ENCODE assay signal across 11 mouse cellular contexts in the genomic region with DNA sequence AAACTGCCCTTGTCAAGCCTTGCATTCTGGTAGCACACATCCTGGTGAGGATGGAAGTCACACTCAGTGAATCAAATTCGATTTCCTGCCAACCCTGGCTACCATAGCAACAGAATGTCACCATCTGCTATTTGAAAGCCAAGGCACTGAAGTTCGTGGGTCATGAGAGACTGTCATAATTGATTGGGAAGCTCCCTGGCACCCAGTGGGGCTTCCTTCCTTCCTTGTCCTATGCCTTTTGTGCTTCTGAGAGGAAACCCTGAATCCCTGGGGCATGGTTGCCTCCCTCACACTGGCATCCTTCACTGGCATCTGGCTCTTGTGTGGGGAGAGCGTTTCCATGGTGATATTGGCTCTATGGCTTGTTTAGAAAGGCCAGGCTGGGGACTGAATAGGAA. TPM values are rescaled to one million over a fixed set of nuclear protein-coding genes. Genes with fewer than 3 reads are reported as not detected.
A peak's percentile ranks its signal among the peaks of the same experiment; 100 is the strongest.
DNase-seq lines count a peak whose midpoint lies in the region; ATAC-seq and TF ChIP-seq lines count a peak whose summit lies in the region.
"Had no signal": no experiment of that assay in that cellular context is flagged by ENCODE, and none has a peak within 500 bp of the region (broad histone marks: within the 10 kb centered on the region; RNA-seq: fewer than 3 reads in every experiment).

No protein-coding gene starts in this region.

- no peak overlapping the region for H3K9ac ChIP-seq in liver, embryonic 12.5 days
- H3K9ac ChIP-seq in liver, embryonic 11.5 days (ENCODE audit: low read depth, low read length) = no peak overlapping the region
- H3K9ac ChIP-seq in forebrain, postnatal 0 days = no peak overlapping the region
- H3K9ac ChIP-seq in neural tube, embryonic 13.5 days = no peak overlapping the region
- no peak overlapping the region for H3K9ac ChIP-seq in kidney, embryonic 16.5 days (replicated peaks; ENCODE audit: low read length)

- WGBS in liver, embryonic 12.5 days (ENCODE audit: insufficient replicate concordance) = 61% methylated on average over 3 of the region's 3 CpGs
- 60% methylated on average over 3 of the region's 3 CpGs for WGBS in liver, embryonic 11.5 days
- WGBS in forebrain, postnatal 0 days = 11% methylated on average over 3 of the region's 3 CpGs
- 17% methylated on average over 3 of the region's 3 CpGs for WGBS in neural tube, embryonic 13.5 days
- 62% methylated on average over 3 of the region's 3 CpGs for WGBS in kidney, embryonic 16.5 days

- DNase-seq in liver, embryonic 11.5 days (ENCODE audit: low spot score) = no peak
- DNase-seq in forebrain, postnatal 0 days = peak; percentile 91
- peak; percentile 53 for DNase-seq in left cerebral cortex, adult 11 months (ENCODE audit: low spot score)
- no peak for DNase-seq in gastrocnemius, postnatal 36 days

- ATAC-seq in liver, embryonic 12.5 days = no peak
- ATAC-seq in liver, embryonic 11.5 days (replicated peaks; ENCODE audit: low FRiP score) = no peak
- ATAC-seq in forebrain, postnatal 0 days = peak; percentile 93
- peak; percentile 93 for ATAC-seq in neural tube, embryonic 13.5 days (ENCODE audit: low read depth)
- ATAC-seq in megakaryocyte, adult 5-6 weeks (ENCODE audit: poor library complexity, severe bottlenecking) = no peak
- ATAC-seq in kidney, embryonic 16.5 days (ENCODE audit: low FRiP score, low TSS enrichment) = no peak

- H3K4me3 ChIP-seq in liver, embryonic 12.5 days = no peak overlapping the region
- no peak overlapping the region for H3K4me3 ChIP-seq in liver, embryonic 11.5 days (ENCODE audit: low read depth, low read length)
- H3K4me3 ChIP-seq in forebrain, postnatal 0 days (ENCODE audit: low read depth, low read length) = no peak overlapping the region
- no peak overlapping the region for H3K4me3 ChIP-seq in neural tube, embryonic 13.5 days
- no peak overlapping the region for H3K4me3 ChIP-seq in kidney, embryonic 16.5 days (ENCODE audit: low read length)

- H3K27ac ChIP-seq in liver, embryonic 12.5 days = peak overlapping the region; percentile 32
- no peak overlapping the region; the same call in none of the 2 replicates for H3K27ac ChIP-seq in liver, embryonic 11.5 days (ENCODE audit: low read depth, low read length)
- H3K27ac ChIP-seq in forebrain, postnatal 0 days (ENCODE audit: low read depth, low read length) = peak overlapping the region; percentile 80
- peak overlapping the region; percentile 86 for H3K27ac ChIP-seq in neural tube, embryonic 13.5 days (replicated peaks)
- no peak overlapping the region for H3K27ac ChIP-seq in kidney, embryonic 16.5 days (ENCODE audit: low read length)

- intact Hi-C loops in gastrocnemius, postnatal 36 days (cut with DNase I) = no loop called here

- TF ChIP-seq CTCF in forebrain, postnatal 0 days (IDR thresholded peaks at IDR 0.05; ENCODE audit: low read depth) = no peak

- no peak overlapping the region for H3K4me2 ChIP-seq in liver, embryonic 12.5 days
- H3K4me2 ChIP-seq in liver, embryonic 11.5 days = no peak overlapping the region
- H3K4me2 ChIP-seq in forebrain, postnatal 0 days (ENCODE audit: low read depth) = no peak overlapping the region
- H3K4me2 ChIP-seq in neural tube, embryonic 13.5 days = 0 out of 2 replicates have a peak overlapping the region, but pooled peaks have one; percentile 16
- no peak overlapping the region for H3K4me2 ChIP-seq in kidney, embryonic 16.5 days (replicated peaks; ENCODE audit: low read depth, low read length)

- no peaks in the 10 kb centered on the region for H3K9me3 ChIP-seq in liver, embryonic 12.5 days (replicated peaks)
- H3K9me3 ChIP-seq in liver, embryonic 11.5 days (ENCODE audit: control insufficient read depth, low read length) = no peaks in the 10 kb centered on the region
- H3K9me3 ChIP-seq in forebrain, postnatal 0 days (ENCODE audit: low read length) = no peaks in the 10 kb centered on the region
- H3K9me3 ChIP-seq in neural tube, embryonic 13.5 days = no peaks in the 10 kb centered on the region
- no peaks in the 10 kb centered on the region for H3K9me3 ChIP-seq in kidney, embryonic 16.5 days (ENCODE audit: low read length)

- peaks cover 34% of the 10 kb centered on the region for H3K4me1 ChIP-seq in liver, embryonic 12.5 days
- H3K4me1 ChIP-seq in liver, embryonic 11.5 days (replicated peaks; ENCODE audit: control insufficient read depth, insufficient read depth, low read length) = peaks cover 28% of the 10 kb centered on the region
- H3K4me1 ChIP-seq in forebrain, postnatal 0 days (ENCODE audit: insufficient read depth) = peaks cover 16% of the 10 kb centered on the region; the same call in 1 of the 2 replicates
- H3K4me1 ChIP-seq in neural tube, embryonic 13.5 days (replicated peaks) = peaks cover 31% of the 10 kb centered on the region
- no peaks in the 10 kb centered on the region for H3K4me1 ChIP-seq in kidney, embryonic 16.5 days (ENCODE audit: insufficient read depth, low read length)

- H3K36me3 ChIP-seq in liver, embryonic 12.5 days = peaks cover 7% of the 10 kb centered on the region; the same call in 1 of the 2 replicates
- H3K36me3 ChIP-seq in liver, embryonic 11.5 days (ENCODE audit: control insufficient read depth, insufficient read depth, low read length) = peaks cover 5% of the 10 kb centered on the region
- H3K36me3 ChIP-seq in forebrain, postnatal 0 days (ENCODE audit: insufficient read depth) = no peaks in the 10 kb centered on the region
- H3K36me3 ChIP-seq in neural tube, embryonic 13.5 days = no peaks in the 10 kb centered on the region
- H3K36me3 ChIP-seq in kidney, embryonic 16.5 days (ENCODE audit: insufficient read depth, low read length) = peaks cover 19% of the 10 kb centered on the region; the same call in 1 of the 2 replicates

- H3K27me3 ChIP-seq in liver, embryonic 12.5 days (replicated peaks) = no peaks in the 10 kb centered on the region
- no peaks in the 10 kb centered on the region for H3K27me3 ChIP-seq in liver, embryonic 11.5 days (replicated peaks; ENCODE audit: control insufficient read depth, insufficient read depth, low read length)
- H3K27me3 ChIP-seq in forebrain, postnatal 0 days (ENCODE audit: insufficient read depth, low read length) = no peaks in the 10 kb centered on the region
- H3K27me3 ChIP-seq in neural tube, embryonic 13.5 days = no peaks in the 10 kb centered on the region
- H3K27me3 ChIP-seq in kidney, embryonic 16.5 days (ENCODE audit: insufficient read depth, low read length) = no peaks in the 10 kb centered on the region

RNA-seq across cellular contexts. Expression of gene 1810049J17Rik, which starts 44.4 kb away (rescaled TPM):
- 1.2 and 1.9 TPM in 2 replicates for polyA plus RNA-seq in liver, embryonic 12.5 days (2016; fragmentation: Nextera tagmentation; extraction: Ambion mirVana)
- 0.58 and 1.3 TPM in 2 replicates for polyA plus RNA-seq in liver, embryonic 11.5 days (2014; fragmentation: Nextera tagmentation; extraction: Ambion mirVana)
- total RNA-seq in forebrain, postnatal 0 days (2014; rRNA removed) = not detected in 2 replicates
- 0.72 and 2.1 TPM in 2 replicates for polyA plus RNA-seq in forebrain, postnatal 0 days (2015; fragmentation: Nextera tagmentation; extraction: Ambion mirVana)
- 1.3 TPM in 1 of 2 replicates, not detected in the other for polyA plus RNA-seq in neural tube, embryonic 13.5 days (2015; fragmentation: Nextera tagmentation; extraction: Ambion mirVana)
- not detected in 2 replicates for total RNA-seq in megakaryocyte, adult 5-6 weeks (2015)
- not detected in 2 replicates for total RNA-seq in megakaryocyte, adult 5-6 weeks (2017)
- not detected for total RNA-seq in gastrocnemius, postnatal 36 days (2021)
- 0.71 and 0.72 TPM in 2 replicates for polyA plus RNA-seq in kidney, embryonic 16.5 days (2015; fragmentation: Nextera tagmentation; extraction: Ambion mirVana)
- polyA plus RNA-seq: cortical plate, adult 2 months; large intestine, adult 2 months; spleen, adult 2 months had no signal

RNA-seq across cellular contexts. Expression of gene Golph3, which starts 44.8 kb away (rescaled TPM):
- 79.8 and 82.7 TPM in 2 replicates for polyA plus RNA-seq in liver, embryonic 12.5 days (2016; fragmentation: Nextera tagmentation; extraction: Ambion mirVana)
- 93.0 and 107 TPM in 2 replicates for polyA plus RNA-seq in liver, embryonic 11.5 days (2014; fragmentation: Nextera tagmentation; extraction: Ambion mirVana)
- total RNA-seq in forebrain, postnatal 0 days (2014; rRNA removed) = 78.5 and 106 TPM in 2 replicates
- 45.0 and 51.3 TPM in 2 replicates for polyA plus RNA-seq in forebrain, postnatal 0 days (2015; fragmentation: Nextera tagmentation; extraction: Ambion mirVana)
- polyA plus RNA-seq in neural tube, embryonic 13.5 days (2015; fragmentation: Nextera tagmentation; extraction: Ambion mirVana) = 82.9 and 91.5 TPM in 2 replicates
- 114 and 122 TPM in 2 replicates for total RNA-seq in megakaryocyte, adult 5-6 weeks (2015)
- 91.6 and 103 TPM in 2 replicates for total RNA-seq in megakaryocyte, adult 5-6 weeks (2017)
- total RNA-seq in gastrocnemius, postnatal 36 days (2021) = 10 to 100 TPM; 69.0 to 74.6 TPM
- 81.5 and 84.7 TPM in 2 replicates for polyA plus RNA-seq in kidney, embryonic 16.5 days (2015; fragmentation: Nextera tagmentation; extraction: Ambion mirVana)

Comparison
In these comparisons a context has a peak if more than half of its experiments do, and no peak if none do; other contexts are left out.
1. H3K27ac ChIP-seq: peak in liver, embryonic 12.5 days (single experiment), forebrain, postnatal 0 days (single experiment) and neural tube, embryonic 13.5 days (single experiment); none in liver, embryonic 11.5 days (single experiment) and kidney, embryonic 16.5 days (single experiment).
2. ATAC-seq: peak in forebrain, postnatal 0 days (single experiment) and neural tube, embryonic 13.5 days (single experiment); none in liver, embryonic 12.5 days (single experiment), liver, embryonic 11.5 days (single experiment), megakaryocyte, adult 5-6 weeks (single experiment) and kidney, embryonic 16.5 days (single experiment).
3. DNase-seq: peak in forebrain, postnatal 0 days (single experiment) and left cerebral cortex, adult 11 months (single experiment); none in liver, embryonic 11.5 days (single experiment) and gastrocnemius, postnatal 36 days (0 of 2).